Mouse (Mus musculus): Measurements from ENCODE around the gene Tlr2.
A peak's percentile ranks its signal among the peaks of the same experiment; 100 is the strongest.

Tlr2 gene

GRCm38 (mm10) chr3:83828145-83828611 is 13.4 kb downstream of the Tlr2 start:
- peak; percentile 59 for DNase-seq (ENCODE audit: low read depth, low spot score)

- no peak for DNase-seq (ENCODE audit: low read depth, low spot score)
These were observed 13.9 kb downstream of the Tlr2 start for GRCm38 (mm10) chr3:83827684-83828083.

GRCm38 (mm10) chr3:83823774-83824173 is 17.8 kb downstream of the Tlr2 start:
- DNase-seq (ENCODE audit: low read depth, low spot score), result no peak

- no peak for DNase-seq (ENCODE audit: low read depth, low spot score)
These were observed 25.1 kb downstream of the Tlr2 start for GRCm38 (mm10) chr3:83816372-83816925.

GRCm38 (mm10) chr3:83812863-83813262 is 28.7 kb downstream of the Tlr2 start:
- peak; percentile 22 for DNase-seq (ENCODE audit: low read depth, low spot score)

- DNase-seq (ENCODE audit: low read depth, low spot score), result no peak
These were observed 29.6 kb downstream of the Tlr2 start for GRCm38 (mm10) chr3:83811987-83812386.

- DNase-seq (ENCODE audit: low read depth, low spot score), result no peak
These were observed 33.1 kb downstream of the Tlr2 start for GRCm38 (mm10) chr3:83808483-83808882.

GRCm38 (mm10) chr3:83801649-83802155 is 39.9 kb downstream of the Tlr2 start:
- DNase-seq (ENCODE audit: low read depth, low spot score), result no peak

- no peak for DNase-seq (ENCODE audit: low read depth, low spot score)
These were observed 42.1 kb downstream of the Tlr2 start for GRCm38 (mm10) chr3:83799486-83799885.

GRCm38 (mm10) chr3:83797828-83798227 is 43.7 kb downstream of the Tlr2 start:
- DNase-seq (ENCODE audit: low read depth, low spot score), result peak; percentile 58

GRCm38 (mm10) chr3:83797098-83797497 is 44.5 kb downstream of the Tlr2 start:
- peak; percentile 40 for DNase-seq (ENCODE audit: low read depth, low spot score)

GRCm38 (mm10) chr3:83791444-83791843 is 50.1 kb downstream of the Tlr2 start:
- DNase-seq (ENCODE audit: low read depth, low spot score), result no peak

GRCm38 (mm10) chr3:83789651-83790451 is 51.7 kb downstream of the Tlr2 start:
- peak; percentile 24 for DNase-seq (ENCODE audit: low read depth, low spot score)

- DNase-seq (ENCODE audit: low read depth, low spot score), result no peak
These were observed 53.7 kb downstream of the Tlr2 start for GRCm38 (mm10) chr3:83787776-83788305.

GRCm38 (mm10) chr3:83787086-83787485 is 54.5 kb downstream of the Tlr2 start:
- no peak for DNase-seq (ENCODE audit: low read depth, low spot score)

All from brain, adult 2 months (tissue).